Mouse (Mus musculus): ENCODE measurements at regions not wholly inside any gene's neighbourhood (a gene's known extent, or its start where the extent isn't known, plus 50 kb on each side); places are given as distances from the start of the nearest gene placed in this dataset.

- TF ChIP-seq POLR2A (IDR thresholded peaks at IDR 0.05; ENCODE audit: borderline replicate concordance, extremely low read depth, insufficient read depth, insufficient read length, poor library complexity, severe bottlenecking) (no peak), CTCF (IDR thresholded peaks at IDR 0.05; ENCODE audit: borderline replicate concordance, extremely low read depth, insufficient read depth, insufficient read length) (no peak)
Measured at GRCm38 (mm10) chr5:101124941-101125453, 279.5 kb downstream of the Gpat3 start.

Measured in brain, embryonic 14.5 days (tissue).